Comparison of ENCODE assay signal across 8 mouse cellular contexts in the genomic region with DNA sequence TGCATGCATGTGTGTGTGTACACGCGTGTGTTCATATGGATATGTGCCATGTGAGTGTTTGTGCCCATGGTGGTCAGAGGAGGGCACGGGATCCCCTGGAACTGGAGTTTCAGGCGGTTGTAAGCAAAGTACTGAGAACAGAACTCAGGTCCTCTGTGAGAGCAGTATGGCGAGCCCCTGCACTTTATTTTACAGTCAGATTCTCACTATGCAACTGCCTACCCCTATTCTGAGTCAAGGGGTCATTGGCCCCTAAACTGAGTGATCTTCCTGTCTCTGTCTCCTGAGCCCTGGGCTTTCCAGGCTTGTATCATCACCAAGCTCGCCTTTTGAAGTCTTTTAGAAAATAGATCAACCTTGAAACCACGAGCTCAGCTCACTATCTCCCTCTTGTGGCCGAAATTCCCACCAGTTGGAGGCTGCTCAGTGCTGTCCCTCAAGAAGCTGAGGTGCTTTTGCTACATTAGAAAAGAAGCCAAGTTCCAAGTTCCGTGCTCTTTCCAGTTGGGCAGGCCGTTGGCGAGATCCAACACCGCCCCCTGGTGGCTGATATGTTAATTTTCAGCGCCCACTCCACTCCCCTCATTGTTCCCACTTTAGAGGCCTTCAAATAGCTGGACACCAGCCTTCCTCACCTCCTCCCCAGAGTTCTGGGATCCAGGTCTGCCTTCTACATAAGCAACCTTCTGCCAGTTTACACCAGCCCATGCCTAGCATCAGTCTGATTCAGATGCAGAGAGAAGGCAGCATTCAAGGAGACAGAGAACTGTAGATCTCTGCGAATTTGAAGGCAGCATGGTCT. TPM values are rescaled to one million over a fixed set of nuclear protein-coding genes. Genes with fewer than 3 reads are reported as not detected.
DNase-seq lines count a peak whose midpoint lies in the region; ATAC-seq and TF ChIP-seq lines count a peak whose summit lies in the region.

No protein-coding gene starts in this region.

- TF ChIP-seq POLR2A in bone marrow macrophage, adult 2 months (IDR thresholded peaks at IDR 0.05; ENCODE audit: borderline replicate concordance, low read depth, low read length), result no peak

- H3K4me1 ChIP-seq in bone marrow macrophage, adult 2 months (ENCODE audit: control insufficient read depth, insufficient read depth, low read length), result no peaks in the 10 kb centered on the region
- no peaks in the 10 kb centered on the region for H3K4me1 ChIP-seq in heart, embryonic 16.5 days (ENCODE audit: control insufficient read depth, insufficient read depth, low read length)
- no peaks in the 10 kb centered on the region for H3K4me1 ChIP-seq in liver, embryonic 14.5 days (replicated peaks; ENCODE audit: control insufficient read depth in 2 of 2, insufficient read depth in 2 of 2, low read length in 1 of 2)
- H3K4me1 ChIP-seq in neural tube, embryonic 13.5 days (replicated peaks), result no peaks in the 10 kb centered on the region

- H3K36me3 ChIP-seq in heart, embryonic 16.5 days (ENCODE audit: control insufficient read depth, insufficient read depth), result no peaks in the 10 kb centered on the region
- no peaks in the 10 kb centered on the region for H3K36me3 ChIP-seq in liver, embryonic 14.5 days (replicated peaks; ENCODE audit: control insufficient read depth, insufficient read depth, low read depth)
- no peaks in the 10 kb centered on the region for H3K36me3 ChIP-seq in neural tube, embryonic 13.5 days

- peak; percentile 66 for TF ChIP-seq CTCF in bone marrow macrophage, adult 2 months (IDR thresholded peaks at IDR 0.05; ENCODE audit: low read depth, low read length)
- peak; percentile 88 for TF ChIP-seq CTCF in liver, embryonic 14.5 days (IDR thresholded peaks at IDR 0.05; ENCODE audit: low read depth)

- no peaks in the 10 kb centered on the region for H3K9me3 ChIP-seq in heart, embryonic 16.5 days (replicated peaks; ENCODE audit: control insufficient read depth, low read length)
- H3K9me3 ChIP-seq in liver, embryonic 14.5 days (ENCODE audit: control insufficient read depth, low read length), result no peaks in the 10 kb centered on the region
- H3K9me3 ChIP-seq in neural tube, embryonic 13.5 days, result no peaks in the 10 kb centered on the region

- H3K4me3 ChIP-seq in bone marrow macrophage, adult 2 months (ENCODE audit: insufficient read depth, low read length), result no peak overlapping the region
- H3K4me3 ChIP-seq in heart, embryonic 16.5 days (ENCODE audit: low read length), result no peak overlapping the region
- no peak overlapping the region for H3K4me3 ChIP-seq in liver, embryonic 14.5 days (ENCODE audit: insufficient read depth in 1 of 2, low read depth in 2 of 2, low read length in 2 of 2)
- H3K4me3 ChIP-seq in neural tube, embryonic 13.5 days, result no peak overlapping the region

- WGBS in heart, embryonic 16.5 days, result 44% methylated on average over 14 of the region's 14 CpGs
- WGBS in liver, embryonic 14.5 days (ENCODE audit: insufficient replicate concordance), result 33% methylated on average over 14 of the region's 14 CpGs
- WGBS in neural tube, embryonic 13.5 days, result 46% methylated on average over 14 of the region's 14 CpGs

- ATAC-seq in erythroid progenitor cell, adult 5-6 weeks (replicated peaks; ENCODE audit: low FRiP score, poor library complexity, severe bottlenecking), result peak; percentile 70
- peak; percentile 69 for ATAC-seq in heart, embryonic 16.5 days (replicated peaks; ENCODE audit: extremely low read depth, insufficient read depth, low FRiP score)
- ATAC-seq in liver, embryonic 14.5 days (ENCODE audit: insufficient read depth), result peak; percentile 63
- peak; percentile 51; the same call in 1 of the 2 replicates for ATAC-seq in neural tube, embryonic 13.5 days (ENCODE audit: low read depth)

- no peak overlapping the region for H3K4me2 ChIP-seq in heart, embryonic 16.5 days (ENCODE audit: low read depth, low read length)
- H3K4me2 ChIP-seq in liver, embryonic 14.5 days (ENCODE audit: low read depth), result no peak overlapping the region
- H3K4me2 ChIP-seq in neural tube, embryonic 13.5 days, result no peak overlapping the region

- no peak for TF ChIP-seq EP300 in liver, embryonic 14.5 days (IDR thresholded peaks at IDR 0.05; ENCODE audit: low read depth)

- H3K27me3 ChIP-seq in heart, embryonic 16.5 days (ENCODE audit: control insufficient read depth, insufficient read depth, low read length), result no peaks in the 10 kb centered on the region
- no peaks in the 10 kb centered on the region for H3K27me3 ChIP-seq in liver, embryonic 14.5 days (ENCODE audit: control insufficient read depth, insufficient read depth, low read length)
- H3K27me3 ChIP-seq in neural tube, embryonic 13.5 days, result no peaks in the 10 kb centered on the region

- no peak overlapping the region for H3K9ac ChIP-seq in heart, embryonic 16.5 days (ENCODE audit: low read length)
- no peak overlapping the region for H3K9ac ChIP-seq in liver, embryonic 14.5 days (replicated peaks)
- no peak overlapping the region for H3K9ac ChIP-seq in neural tube, embryonic 13.5 days

- peak; percentile 46 to 69 for DNase-seq in CD8-positive naive resting alpha-beta T cell, adult 2 months (ENCODE audit: low read depth in 2 of 2, low spot score in 2 of 2)
- peak; percentile 70 to 87 for DNase-seq in kidney, postnatal 36 days
- DNase-seq in liver, embryonic 14.5 days (ENCODE audit: low read depth in 3 of 3, low spot score in 3 of 3), result peak; percentile 58 to 66 (median 60)
- peak; percentile 40 for DNase-seq in telencephalon, adult 2 months (ENCODE audit: low read depth, low spot score)

- H3K27ac ChIP-seq in bone marrow macrophage, adult 2 months (ENCODE audit: insufficient read depth, low read depth, low read length), result no peak overlapping the region
- no peak overlapping the region for H3K27ac ChIP-seq in heart, embryonic 16.5 days (ENCODE audit: low read length)
- H3K27ac ChIP-seq in liver, embryonic 14.5 days, result no peak overlapping the region
- no peak overlapping the region for H3K27ac ChIP-seq in neural tube, embryonic 13.5 days (replicated peaks)

RNA-seq across cellular contexts. Expression of gene Il5, which starts 16.4 kb away (rescaled TPM):
- not detected in 2 replicates for polyA plus RNA-seq in bone marrow macrophage, adult 2 months (2012; ENCODE audit: insufficient read depth, insufficient read length, missing spikeins)
- total RNA-seq in erythroid progenitor cell, adult 5-6 weeks (2015; ENCODE audit: low replicate concordance), result not detected in 2 replicates
- not detected in 2 replicates for total RNA-seq in erythroid progenitor cell, adult 5-6 weeks (2017; ENCODE audit: low replicate concordance)
- polyA plus RNA-seq in heart, embryonic 16.5 days (2015; fragmentation: Nextera tagmentation; extraction: Ambion mirVana), result not detected in 2 replicates
- not detected in 2 replicates for polyA plus RNA-seq in liver, embryonic 14.5 days (2012; rRNA removed)
- polyA plus RNA-seq in liver, embryonic 14.5 days (2014; fragmentation: Nextera tagmentation; extraction: Ambion mirVana), result not detected in 2 replicates
- not detected in 2 replicates for polyA plus RNA-seq in neural tube, embryonic 13.5 days (2015; fragmentation: Nextera tagmentation; extraction: Ambion mirVana)

RNA-seq across cellular contexts. Expression of gene Rad50, which starts 29.9 kb away (rescaled TPM):
- polyA plus RNA-seq in bone marrow macrophage, adult 2 months (2012; ENCODE audit: insufficient read depth, insufficient read length, missing spikeins), result 20.1 and 20.4 TPM in 2 replicates
- 23.1 and 46.5 TPM in 2 replicates for total RNA-seq in erythroid progenitor cell, adult 5-6 weeks (2015; ENCODE audit: low replicate concordance)
- 26.7 and 30.7 TPM in 2 replicates for total RNA-seq in erythroid progenitor cell, adult 5-6 weeks (2017; ENCODE audit: low replicate concordance)
- 19.9 and 23.9 TPM in 2 replicates for polyA plus RNA-seq in heart, embryonic 16.5 days (2015; fragmentation: Nextera tagmentation; extraction: Ambion mirVana)
- polyA plus RNA-seq in liver, embryonic 14.5 days (2012; rRNA removed), result 3.1 and 5.1 TPM in 2 replicates
- polyA plus RNA-seq in liver, embryonic 14.5 days (2014; fragmentation: Nextera tagmentation; extraction: Ambion mirVana), result 10.0 and 10.3 TPM in 2 replicates
- polyA plus RNA-seq in neural tube, embryonic 13.5 days (2015; fragmentation: Nextera tagmentation; extraction: Ambion mirVana), result 11.9 and 12.6 TPM in 2 replicates

RNA-seq across cellular contexts. Expression of gene Irf1, which starts 32.8 kb away (rescaled TPM):
- polyA plus RNA-seq in bone marrow macrophage, adult 2 months (2012; ENCODE audit: insufficient read depth, insufficient read length, missing spikeins), result 84.8 and 89.6 TPM in 2 replicates
- total RNA-seq in erythroid progenitor cell, adult 5-6 weeks (2015; ENCODE audit: low replicate concordance), result 10.1 and 10.9 TPM in 2 replicates
- 7.2 and 38.7 TPM in 2 replicates for total RNA-seq in erythroid progenitor cell, adult 5-6 weeks (2017; ENCODE audit: low replicate concordance)
- 17.2 and 25.7 TPM in 2 replicates for polyA plus RNA-seq in heart, embryonic 16.5 days (2015; fragmentation: Nextera tagmentation; extraction: Ambion mirVana)
- polyA plus RNA-seq in liver, embryonic 14.5 days (2012; rRNA removed), result 5.0 and 8.1 TPM in 2 replicates
- 5.4 and 9.1 TPM in 2 replicates for polyA plus RNA-seq in liver, embryonic 14.5 days (2014; fragmentation: Nextera tagmentation; extraction: Ambion mirVana)
- 3.5 and 3.7 TPM in 2 replicates for polyA plus RNA-seq in neural tube, embryonic 13.5 days (2015; fragmentation: Nextera tagmentation; extraction: Ambion mirVana)

RNA-seq across cellular contexts. Expression of gene Gm17334, which starts 36.0 kb away (rescaled TPM):
- polyA plus RNA-seq in bone marrow macrophage, adult 2 months (2012; ENCODE audit: insufficient read depth, insufficient read length, missing spikeins), result not detected in 2 replicates
- not detected in 2 replicates for total RNA-seq in erythroid progenitor cell, adult 5-6 weeks (2015; ENCODE audit: low replicate concordance)
- total RNA-seq in erythroid progenitor cell, adult 5-6 weeks (2017; ENCODE audit: low replicate concordance), result not detected in 2 replicates
- 0.16 and 0.53 TPM in 2 replicates for polyA plus RNA-seq in heart, embryonic 16.5 days (2015; fragmentation: Nextera tagmentation; extraction: Ambion mirVana)
- polyA plus RNA-seq in liver, embryonic 14.5 days (2012; rRNA removed), result not detected in 2 replicates
- polyA plus RNA-seq in liver, embryonic 14.5 days (2014; fragmentation: Nextera tagmentation; extraction: Ambion mirVana), result not detected in 2 replicates
- not detected in 2 replicates for polyA plus RNA-seq in neural tube, embryonic 13.5 days (2015; fragmentation: Nextera tagmentation; extraction: Ambion mirVana)
